Mouse (Mus musculus) telencephalon, adult 2 months (tissue): ENCODE measurements around the gene Noct.
"Not testable (repeated sequence)": the region's sequence is repeated elsewhere in the genome, so short reads cannot be mapped to it uniquely, and the experiment has no call there.

Experiments used
- DNase-seq: peaks from one replicate; pipeline ENCODE4 v3.0.0-alpha.2; 2011; ENCODE audit warnings: low read depth, low spot score

Gene Noct

DNA sequence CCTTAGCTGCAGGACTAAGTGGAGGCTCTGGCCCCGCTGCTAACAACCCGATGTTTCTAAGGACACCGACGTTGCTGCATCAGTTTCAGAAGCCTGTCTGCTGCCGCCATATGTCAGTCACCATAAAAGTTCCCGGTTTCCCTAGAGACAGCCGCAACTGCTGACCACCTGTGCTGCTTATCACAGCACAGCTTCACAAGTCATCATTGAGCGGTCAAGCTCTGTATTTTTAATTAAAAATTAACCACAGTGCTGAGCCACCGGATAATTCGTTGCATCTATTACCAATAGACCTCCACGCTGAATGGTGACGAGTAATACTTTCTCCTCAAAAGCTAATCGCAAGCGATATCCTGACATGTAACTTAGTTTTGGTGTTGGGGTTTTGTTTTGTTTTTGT, 19.4 kb upstream of the Noct start:
- no peak for DNase-seq

DNA sequence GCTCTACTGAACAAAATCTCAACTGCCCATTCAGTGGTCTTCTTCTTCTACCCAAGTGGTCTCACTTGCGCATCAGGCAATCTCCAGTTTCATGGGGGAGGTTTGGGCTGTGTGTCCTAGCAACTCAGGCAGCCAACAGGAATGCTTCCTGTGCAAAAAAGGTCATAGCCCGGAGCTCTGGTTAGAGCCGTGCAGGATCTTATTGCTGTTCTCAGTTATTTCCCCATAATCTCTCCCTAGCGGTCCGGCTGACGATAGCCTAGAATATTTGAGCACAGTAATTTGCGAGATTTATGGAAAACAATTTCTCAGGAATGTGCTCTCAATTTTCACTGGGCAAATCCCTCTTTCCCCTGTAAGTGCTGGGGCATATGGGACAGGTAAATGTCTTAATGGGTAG, 17.7 kb upstream of the Noct start:
- DNase-seq: no peak

DNA sequence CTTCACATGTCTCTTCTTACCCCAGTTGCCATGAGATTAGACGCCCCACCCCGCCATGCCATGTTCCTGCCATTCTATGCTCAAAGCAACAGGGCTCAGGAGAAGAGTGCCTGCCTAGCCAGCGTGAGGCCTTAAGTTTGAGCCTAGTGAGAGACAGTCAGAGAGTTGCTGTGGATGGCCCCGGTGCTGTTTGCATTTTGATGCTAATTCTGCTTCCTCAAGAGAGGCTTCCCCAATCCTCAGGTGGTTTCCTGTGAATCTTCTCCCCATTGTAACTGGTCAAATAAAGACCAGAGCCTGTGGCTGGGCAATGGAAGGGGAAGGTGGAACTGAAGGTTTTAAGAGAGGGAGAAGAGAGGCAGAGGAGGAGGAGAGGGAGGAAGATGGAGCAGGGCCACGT, 15.6 kb upstream of the Noct start:
- DNase-seq: no peak

DNA sequence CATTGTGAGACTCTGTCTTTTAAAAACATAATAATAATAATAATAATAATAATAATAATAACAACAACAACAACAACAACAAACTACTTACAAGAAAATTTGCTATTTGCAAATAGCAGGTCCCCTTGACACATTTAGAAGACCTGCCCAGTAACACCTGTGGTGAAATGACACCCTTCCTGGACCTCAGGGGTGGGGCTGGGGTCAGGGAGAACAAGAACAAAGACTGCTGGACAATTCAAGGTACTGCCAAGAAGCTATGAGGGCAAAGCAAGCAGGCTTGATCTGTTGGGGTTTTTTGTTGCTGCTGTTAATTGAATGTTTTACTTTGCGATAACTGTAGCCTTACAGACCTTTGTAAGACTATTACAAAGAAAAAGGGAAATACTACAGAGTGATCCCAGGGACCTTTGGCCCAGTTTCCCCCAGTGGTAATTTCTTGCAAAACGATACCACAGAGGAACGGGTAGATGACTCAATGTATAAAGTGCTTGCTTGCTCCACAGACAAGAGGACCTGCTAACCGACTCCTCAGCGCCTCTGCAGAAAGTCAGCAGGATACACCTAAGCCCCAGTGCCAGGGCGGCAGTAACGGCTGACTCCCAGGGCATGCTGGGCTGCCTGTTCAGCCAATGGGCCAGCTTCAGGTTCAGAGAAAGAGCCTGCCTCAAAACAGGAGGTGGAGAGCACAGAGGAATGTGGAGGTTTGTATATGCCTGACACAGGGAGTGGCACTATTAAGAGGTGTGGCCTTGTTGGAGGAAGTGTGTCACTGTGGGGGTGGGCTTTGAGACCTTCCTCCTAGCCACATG, 14.5 kb upstream of the Noct start:
- DNase-seq: no peak

DNA sequence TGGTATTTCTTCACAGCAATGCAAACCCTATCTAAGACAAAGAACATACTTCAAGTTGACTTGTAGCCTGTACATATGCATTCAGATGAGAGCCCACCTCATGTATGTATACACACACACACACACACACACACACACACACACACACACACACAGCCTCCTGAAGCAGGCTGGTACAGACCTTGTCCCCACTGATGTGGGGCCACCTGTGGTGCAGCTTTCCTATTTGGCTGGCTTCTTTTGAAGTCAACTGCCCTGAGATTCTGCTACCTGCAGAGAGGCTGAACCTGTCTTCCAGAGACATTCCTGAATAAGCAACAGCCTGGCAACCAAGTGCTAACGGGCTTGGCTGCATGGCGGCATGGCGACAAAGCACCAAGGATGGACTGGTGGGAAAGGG, 13.8 kb upstream of the Noct start:
- no peak for DNase-seq

DNA sequence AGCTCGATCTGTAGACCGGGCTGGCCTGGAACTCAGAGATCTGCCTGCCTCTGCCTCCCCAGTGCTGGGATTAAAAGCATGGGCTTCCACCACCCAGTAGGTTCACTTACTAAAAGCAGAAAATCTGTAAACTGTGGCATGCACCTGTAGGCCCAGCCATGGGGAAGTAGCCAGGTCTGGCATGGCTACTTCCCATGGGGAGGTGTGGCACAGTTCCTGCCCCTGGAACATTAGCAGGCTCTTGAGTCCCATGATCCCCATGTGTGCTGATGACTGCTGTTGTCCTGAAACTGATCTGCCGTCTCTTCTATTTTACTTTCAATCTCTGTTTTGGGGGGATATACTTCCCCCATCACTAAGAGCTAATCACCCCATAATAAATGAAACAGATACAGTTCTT, 11.1 kb upstream of the Noct start:
- no peak for DNase-seq

DNA sequence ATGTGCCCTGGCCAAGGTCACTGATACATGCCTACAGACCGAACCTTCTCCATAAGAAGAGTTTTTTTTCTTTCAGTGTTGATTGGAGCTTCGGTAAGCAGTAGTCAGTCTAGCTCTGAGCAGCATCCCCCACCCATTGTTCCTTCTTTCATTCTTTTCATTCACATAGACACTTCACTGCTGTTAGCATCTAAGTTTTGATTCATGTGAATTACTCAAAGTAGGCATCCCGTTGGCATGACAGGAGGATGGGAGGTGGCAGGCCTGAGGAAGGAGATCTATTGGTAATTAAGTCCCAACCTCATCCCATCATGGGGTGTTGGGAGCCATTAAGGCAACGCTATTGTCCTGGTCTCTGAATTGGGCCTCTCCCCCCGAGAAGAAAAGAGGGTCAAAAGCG, 8.6 kb upstream of the Noct start:
- DNase-seq: no peak

DNA sequence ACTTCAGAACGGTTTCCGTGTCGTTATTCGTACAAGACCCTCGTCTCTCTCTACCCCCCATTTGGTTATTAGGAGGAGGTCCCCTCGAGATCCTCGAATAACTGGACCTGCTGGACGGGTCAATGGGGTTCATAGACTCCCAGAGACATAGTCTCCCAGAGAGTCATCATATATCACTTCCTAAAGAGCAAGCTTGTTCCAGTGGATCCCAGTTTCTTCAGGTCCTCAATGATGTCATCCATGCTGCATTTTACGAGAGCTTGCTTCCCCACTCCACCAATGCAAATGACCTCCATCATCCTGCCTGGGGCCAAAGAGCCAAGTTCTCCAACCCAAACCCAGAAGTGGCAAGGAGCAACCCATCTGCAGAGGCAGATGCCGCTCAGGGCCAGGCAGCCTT, 7.9 kb upstream of the Noct start:
- not testable (repeated sequence) for DNase-seq

DNA sequence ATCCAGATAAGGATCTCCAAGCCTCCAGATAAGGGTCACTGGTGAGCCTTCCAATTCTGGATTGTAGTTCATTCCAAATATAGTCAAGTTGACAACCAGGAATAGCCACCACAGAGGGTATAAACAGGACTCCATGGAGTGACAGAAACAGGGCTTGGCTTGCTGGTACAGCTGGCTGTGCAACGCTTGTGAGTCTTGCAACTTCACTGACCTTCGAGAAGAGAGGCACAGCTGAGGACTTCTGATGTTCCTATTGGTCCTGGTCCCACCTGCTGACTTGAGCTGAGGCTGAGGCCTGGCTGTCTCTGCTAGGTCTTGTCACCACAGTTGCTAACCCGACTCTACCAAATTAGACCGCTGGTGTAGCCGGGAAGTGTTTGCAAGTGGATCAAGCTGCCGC, 5.9 kb upstream of the Noct start:
- DNase-seq: not testable (repeated sequence)

DNA sequence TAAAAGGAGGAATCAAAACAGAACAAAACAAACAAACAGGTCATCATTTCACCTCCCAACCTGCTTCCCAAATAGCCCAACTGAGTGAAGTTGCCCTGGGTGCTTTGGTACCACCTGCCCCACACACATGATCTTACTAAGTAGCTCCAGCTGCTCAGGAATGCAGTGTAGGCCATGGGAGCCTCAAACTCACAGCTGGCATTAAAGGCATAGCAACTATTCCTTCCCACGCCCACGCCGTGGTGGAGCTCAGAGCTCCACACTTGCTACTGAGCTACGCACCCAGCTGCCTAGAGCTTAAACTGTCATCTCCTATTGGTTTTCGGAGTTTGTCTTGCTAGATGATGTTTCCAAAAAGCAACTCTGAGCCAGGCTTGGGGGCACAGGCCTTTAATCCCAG, 5.0 kb upstream of the Noct start:
- DNase-seq: no peak

DNA sequence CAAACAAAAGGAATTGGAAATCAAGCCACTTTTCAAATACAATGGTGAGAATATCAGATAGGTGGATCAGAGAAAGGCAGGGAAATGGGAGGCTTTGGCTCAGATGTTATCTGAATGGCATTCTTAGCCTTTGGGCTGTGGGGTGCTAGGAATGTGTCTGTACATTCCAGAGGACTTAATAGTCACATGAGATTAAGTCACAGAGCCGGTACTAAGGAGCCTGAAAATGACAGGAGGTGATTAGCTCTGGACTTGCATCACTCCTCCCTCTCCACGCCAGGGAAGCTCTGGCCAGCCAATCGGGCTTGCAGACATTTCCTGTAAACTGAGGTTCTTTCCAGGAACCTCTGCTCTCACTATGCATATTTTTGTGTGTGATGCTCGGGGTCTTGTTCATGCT, 3.4 kb upstream of the Noct start:
- DNase-seq: no peak

DNA sequence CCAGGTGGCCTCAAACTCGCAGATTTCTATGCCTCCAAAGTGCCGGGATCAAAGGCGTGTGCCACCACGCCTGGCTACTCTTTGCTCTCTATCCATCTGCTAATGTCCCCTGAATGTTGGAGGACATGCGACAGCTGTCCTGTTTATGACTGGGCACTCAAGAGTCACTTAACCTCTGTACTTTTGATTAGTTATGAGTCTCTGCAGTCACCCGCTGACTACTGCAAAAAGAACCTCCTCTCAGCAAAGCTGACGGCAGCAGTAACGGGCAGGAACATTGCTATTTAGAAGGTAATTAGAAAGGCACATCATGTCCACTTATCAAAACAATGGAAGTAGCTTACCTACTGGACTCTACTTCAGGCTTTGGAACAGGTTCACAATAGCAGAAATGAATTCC, 2.4 kb upstream of the Noct start:
- no peak for DNase-seq

DNA sequence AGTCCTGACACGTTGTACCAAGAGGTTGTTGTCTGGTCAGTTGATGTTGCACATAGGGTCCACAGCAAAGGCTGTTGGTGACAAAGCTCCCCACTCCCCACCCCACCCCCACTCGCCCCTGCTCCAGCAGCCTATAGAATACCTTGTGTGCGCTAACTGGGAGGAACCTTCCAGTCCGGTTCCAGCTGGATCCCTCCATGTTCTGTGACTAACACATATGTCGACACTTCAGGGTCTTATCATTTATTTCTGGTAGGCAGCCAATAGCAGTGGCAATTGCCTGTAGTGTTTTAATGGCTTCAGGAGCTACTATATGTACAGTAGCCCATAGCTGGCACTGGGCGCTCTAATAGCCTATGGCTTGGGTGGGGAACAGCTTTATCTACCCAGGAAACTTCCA, 1.9 kb upstream of the Noct start:
- no peak for DNase-seq

DNA sequence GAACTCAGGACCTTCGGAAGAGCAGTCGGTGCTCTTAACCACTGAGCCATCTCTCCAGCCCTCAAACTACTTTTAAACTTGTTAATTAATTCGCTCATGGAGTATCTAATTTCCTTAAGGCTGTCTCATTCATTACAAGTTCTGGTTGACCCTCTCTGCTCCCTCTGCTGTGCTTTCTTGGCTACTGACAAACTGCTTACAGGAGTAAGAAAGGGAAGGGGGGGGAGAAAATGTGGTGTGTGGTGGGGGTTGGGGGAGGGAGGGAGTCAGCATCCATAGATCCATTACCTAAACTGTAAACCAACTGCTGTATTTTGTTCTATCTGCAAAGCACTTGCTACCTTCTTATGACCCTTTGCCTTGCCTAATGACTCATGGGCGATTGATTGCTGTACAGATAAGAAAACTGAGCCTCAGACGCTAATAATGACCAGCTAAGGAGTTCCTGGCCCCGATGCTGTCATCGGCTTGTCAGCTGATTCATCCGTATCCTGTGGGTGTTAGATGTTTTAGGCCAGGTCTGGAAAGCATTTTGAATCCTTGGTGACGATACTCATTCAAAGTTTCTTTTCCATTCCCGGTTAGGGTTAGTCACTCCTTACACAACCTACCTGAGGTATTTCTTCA, 1.3 kb upstream of the Noct start:
- no peak for DNase-seq

DNA sequence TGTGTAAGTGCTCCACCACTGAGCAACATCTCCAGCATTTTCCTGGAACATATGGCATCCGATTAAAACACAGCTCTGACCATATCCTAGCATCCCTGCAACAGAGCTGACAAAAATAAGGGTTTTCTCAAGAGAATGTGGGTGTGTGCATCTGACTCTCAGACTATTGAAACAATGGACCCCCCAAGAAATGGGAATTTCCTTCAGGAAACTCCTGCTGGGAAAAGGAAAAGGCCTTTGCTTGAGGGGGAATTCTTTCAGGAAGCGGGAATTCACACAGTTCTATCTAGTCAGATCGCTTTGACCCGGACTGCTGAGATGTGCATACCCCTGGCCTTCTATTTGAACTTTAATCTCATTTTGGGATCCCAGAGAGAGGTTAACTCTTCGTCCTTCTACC, 691 bp upstream of the Noct start:
- DNase-seq: no peak

DNA sequence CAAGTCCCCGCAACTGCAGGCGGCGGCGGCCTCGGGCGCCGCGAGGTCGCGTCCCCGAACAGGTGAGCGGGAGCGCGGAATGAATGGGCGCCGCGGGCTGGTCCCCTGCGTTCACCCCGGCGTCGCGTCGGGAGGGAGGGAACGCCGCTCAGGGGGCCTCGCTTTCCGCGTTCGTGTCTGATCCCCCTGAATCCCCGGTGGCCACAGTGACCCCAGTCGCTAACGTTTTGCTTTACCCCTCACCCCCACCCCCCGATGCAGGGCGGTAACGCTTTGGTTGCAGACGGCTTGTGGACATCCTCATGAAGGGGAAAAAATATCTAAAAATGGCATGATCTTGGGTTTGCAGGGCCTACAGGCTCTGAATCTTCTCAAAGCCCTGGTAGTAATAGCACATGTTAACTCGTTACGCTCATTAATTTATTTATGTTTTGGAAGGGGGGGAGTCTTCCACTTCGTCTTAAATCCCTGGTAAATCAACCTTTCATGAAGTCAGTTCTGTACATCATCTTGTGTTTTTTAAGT, 1.0 kb downstream of the Noct start:
- no peak for DNase-seq

DNA sequence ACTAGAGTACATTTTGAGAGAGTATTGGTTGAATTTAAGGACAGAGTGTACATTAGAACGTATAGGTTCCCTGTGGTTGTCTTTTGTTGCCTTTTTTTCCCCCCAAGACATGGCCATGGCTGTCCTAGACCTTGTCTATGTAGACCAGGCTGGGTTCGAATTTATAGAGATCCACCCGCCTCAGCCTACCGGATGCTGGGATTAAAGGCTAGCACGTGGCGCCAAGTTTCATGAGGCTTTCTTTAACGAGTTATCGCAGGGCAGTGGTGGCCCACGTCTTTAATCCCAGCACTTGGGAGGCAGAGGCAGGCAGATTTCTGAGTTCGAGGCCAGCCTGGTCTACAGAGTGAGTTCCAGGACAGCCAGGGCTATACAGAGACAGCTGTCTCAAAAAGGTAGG, 1.7 kb downstream of the Noct start:
- no peak for DNase-seq

DNA sequence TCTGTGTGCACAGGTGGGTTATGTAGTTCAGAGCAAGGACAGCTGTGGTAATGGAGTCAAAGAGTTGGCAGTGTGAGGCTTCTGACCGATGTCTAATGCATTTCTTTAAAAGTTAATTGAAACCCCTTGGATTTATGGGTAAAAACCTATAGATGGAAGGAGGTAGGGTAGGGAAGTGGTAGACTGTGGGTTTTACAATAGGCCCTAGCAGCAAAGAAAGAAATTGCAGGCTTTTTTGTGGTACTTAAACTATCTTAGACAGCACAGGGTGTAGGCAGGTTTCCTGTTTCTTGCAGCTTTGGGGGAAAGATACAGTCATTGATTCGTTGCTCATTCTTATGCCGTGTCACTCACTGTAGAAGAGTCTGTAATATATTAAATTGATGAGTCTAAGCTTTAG, 2.4 kb downstream of the Noct start:
- DNase-seq: no peak

DNA sequence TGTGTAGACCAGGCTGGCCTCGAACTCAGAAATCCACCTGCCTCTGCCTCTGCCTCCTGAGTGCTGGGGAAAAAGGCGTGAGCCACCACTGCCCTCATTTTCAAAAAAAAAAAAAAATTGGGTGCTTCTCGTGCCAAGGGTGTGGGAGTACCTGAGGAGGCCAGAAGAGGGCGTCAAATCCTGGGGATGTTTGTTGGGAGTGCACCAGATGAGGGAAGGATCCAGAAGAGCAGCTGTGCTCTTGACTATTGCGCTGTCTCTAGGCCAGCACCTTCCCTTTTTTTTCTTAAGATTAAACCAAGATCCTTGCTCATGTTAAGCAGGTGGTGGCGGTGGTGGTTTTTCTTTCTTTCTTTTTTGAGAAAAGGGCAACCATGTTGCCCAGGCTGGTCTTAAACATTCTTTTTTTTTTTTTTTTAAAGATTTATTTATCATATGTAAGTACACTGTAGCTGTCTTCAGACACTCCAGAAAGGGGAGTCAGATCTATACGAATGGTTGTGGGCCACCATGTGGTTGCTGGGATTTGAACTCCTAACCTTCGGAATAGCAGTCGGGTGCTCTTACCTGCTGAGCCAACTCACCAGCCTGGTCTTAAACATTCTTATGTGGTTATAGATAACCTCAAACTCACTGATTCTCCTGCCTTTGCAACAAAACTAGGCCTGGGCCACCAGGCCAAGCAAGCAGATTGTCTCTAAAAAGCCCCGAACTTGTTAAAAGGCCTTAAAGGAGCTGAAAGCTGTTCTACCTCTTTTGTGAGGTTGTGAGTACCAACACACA, 4.0 kb downstream of the Noct start:
- DNase-seq: no peak

DNA sequence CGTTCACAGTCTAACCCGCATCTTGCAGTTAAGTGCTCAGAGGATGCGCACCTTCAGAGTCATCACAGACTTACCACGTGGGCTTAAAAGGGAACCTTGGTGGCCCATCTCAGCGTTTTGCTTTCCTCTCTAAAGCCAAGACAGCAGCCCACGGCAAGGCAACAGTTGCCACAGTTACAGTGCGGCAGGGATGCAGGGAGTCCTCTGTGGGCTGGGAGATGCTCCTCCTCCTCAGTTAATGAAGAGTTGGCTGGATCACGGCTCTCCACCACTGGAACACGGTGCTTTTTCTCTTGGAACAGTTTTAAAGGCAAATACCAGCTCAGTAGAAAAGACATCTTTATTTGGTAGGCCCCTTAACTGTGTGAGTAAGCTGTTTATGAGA, 4.6 kb downstream of the Noct start:
- peak; percentile 71 for DNase-seq

DNA sequence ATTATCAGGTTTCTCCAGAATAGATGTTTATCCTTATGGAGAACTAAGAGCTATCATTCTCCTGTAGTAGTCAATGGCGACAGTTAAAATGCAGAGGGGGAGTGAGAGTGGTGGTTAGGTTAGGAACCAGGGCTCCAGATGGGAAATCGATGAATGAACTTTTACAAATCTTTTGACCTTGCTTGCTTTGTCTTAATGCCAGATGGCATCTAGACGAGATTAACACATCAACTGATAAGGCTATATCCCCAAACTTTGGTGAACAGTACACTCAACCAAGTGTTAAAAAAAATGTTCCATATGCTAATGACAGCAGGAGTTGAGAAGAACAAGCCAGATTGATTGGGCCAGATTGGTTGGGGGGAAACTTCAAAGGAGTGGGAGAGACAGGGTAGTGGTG, 5.0 kb downstream of the Noct start:
- DNase-seq: no peak

DNA sequence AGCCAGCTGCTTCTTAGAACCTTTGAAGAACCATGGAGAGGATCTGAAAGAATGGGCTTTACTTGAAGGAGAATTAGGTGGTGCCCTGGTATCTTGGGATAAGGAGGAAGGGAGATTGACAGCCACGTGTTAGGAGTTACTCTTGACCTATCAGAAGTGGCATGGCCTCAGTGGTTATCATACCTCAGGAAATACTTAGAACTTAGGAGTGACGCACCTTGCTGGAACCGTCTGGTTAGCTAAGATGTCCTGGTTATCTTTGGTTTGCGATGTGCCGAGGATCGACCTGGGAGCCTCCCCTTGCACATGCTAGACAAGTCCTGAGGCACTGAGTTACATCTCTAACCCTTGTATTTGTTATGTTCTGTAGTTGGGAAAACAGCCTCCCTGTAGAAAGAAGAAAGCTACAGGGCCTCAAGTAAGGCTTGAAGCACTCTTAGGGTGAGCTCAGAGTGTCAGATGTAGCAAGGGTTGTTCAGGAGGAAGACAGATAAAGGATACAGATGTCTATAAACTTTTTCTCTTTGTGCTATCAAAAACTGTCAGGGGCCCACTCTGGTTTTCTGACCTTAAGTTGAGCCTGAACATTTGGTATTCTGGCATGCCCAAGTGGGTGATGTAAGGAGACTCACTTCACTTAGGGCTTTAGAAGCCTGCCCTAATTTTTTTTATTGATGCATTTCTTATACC, 6.0 kb downstream of the Noct start:
- no peak for DNase-seq
